Mouse (Mus musculus): ENCODE measurements around the gene Alcam.

- TF ChIP-seq TAL1 (IDR thresholded peaks at IDR 0.05; ENCODE audit: low read length) (no peak), GATA1 (IDR thresholded peaks at IDR 0.05; ENCODE audit: low read length) (no peak)
These were observed 4.0 kb downstream of the Alcam start for GRCm38 (mm10) chr16:52449889-52450244.
